Mouse (Mus musculus) liver, embryonic 12.5 days (tissue): ENCODE data around the gene Ndufaf4. TPM values are rescaled to one million over a fixed set of nuclear protein-coding genes. Genes with fewer than 3 reads are reported as not detected.

Source experiments
- ATAC-seq: fragments of 200-750 bp; cut with Nextera tagmentation; 2 replicates; pipeline ENCODE4 v1.8.0; 2017; ENCODE audit warnings: moderate number of reproducible peaks, mild to moderate bottlenecking, moderate library complexity
- H3K27ac ChIP-seq: fragments of 300-500 bp; sonication (generic); 2 replicates; pipeline ENCODE4 v1.5.1; 2016; ENCODE audit warnings: mild to moderate bottlenecking
- H3K27me3 ChIP-seq: fragments of 300-500 bp; sonication (generic); replicated peaks from 2 replicates; pipeline ENCODE4 v1.6.1; 2016; ENCODE audit warnings: mild to moderate bottlenecking, moderate library complexity
- H3K36me3 ChIP-seq: fragments of 300-500 bp; sonication (generic); 2 replicates; pipeline ENCODE4 v1.6.1; 2016; ENCODE audit warnings: mild to moderate bottlenecking, moderate library complexity
- H3K4me1 ChIP-seq: fragments of 300-500 bp; sonication (generic); 2 replicates; pipeline ENCODE4 v1.6.1; 2016
- H3K4me2 ChIP-seq: fragments of 300-500 bp; sonication (generic); 2 replicates; pipeline ENCODE4 v1.6.1; 2016; ENCODE audit warnings: mild to moderate bottlenecking, moderate library complexity
- H3K4me3 ChIP-seq: fragments of 300-500 bp; sonication (generic); 2 replicates; pipeline ENCODE4 v1.5.1; 2016; ENCODE audit warnings: mild to moderate bottlenecking, moderate library complexity
- H3K9ac ChIP-seq: fragments of 300-500 bp; sonication (generic); 2 replicates; pipeline ENCODE4 v1.6.1; 2016; ENCODE audit warnings: mild to moderate bottlenecking, moderate library complexity
- H3K9me3 ChIP-seq: fragments of 300-500 bp; sonication (generic); replicated peaks from 2 replicates; pipeline ENCODE4 v1.6.1; 2016; ENCODE audit warnings: mild to moderate bottlenecking, moderate library complexity
- WGBS: fragments of 180-500 bp; shearing (Covaris S2); methylation state at CpG from one replicate; pipeline ENCODE4 v1.1.7; 2016; ENCODE audit not compliant: insufficient replicate concordance; 5-methylcytosine and 5-hydroxymethylcytosine counted together
- polyA plus RNA-seq: library from polyadenylated mRNA; unstranded; fragments of >200 nt; fragmentation: Nextera tagmentation; extraction: Ambion mirVana; gene quantifications from 2 replicates; pipeline ENCODE4 v1.2.1, GENCODE M21; 2016

Gene Ndufaf4
- polyA plus RNA-seq, 1 experiment from 2014 or later: 59.8 TPM

GRCm38 (mm10) chr4:24915631-24916030, 17.7 kb downstream of the Ndufaf4 start:
- no peaks in the 10 kb centered on the region for H3K9me3 ChIP-seq
- H3K27ac ChIP-seq: no peak overlapping the region
- H3K4me3 ChIP-seq: no peak overlapping the region
- no peak overlapping the region for H3K4me2 ChIP-seq
- no peak for ATAC-seq
- 77% methylated on average over 2 of the region's 2 CpGs for WGBS
- no peaks in the 10 kb centered on the region for H3K36me3 ChIP-seq
- no peaks in the 10 kb centered on the region for H3K4me1 ChIP-seq
- no peaks in the 10 kb centered on the region for H3K27me3 ChIP-seq
- no peak overlapping the region for H3K9ac ChIP-seq

GRCm38 (mm10) chr4:24920006-24920577, 22.2 kb downstream of the Ndufaf4 start:
- no peak overlapping the region for H3K27ac ChIP-seq
- 64% methylated on average over 5 of the region's 5 CpGs for WGBS
- no peak for ATAC-seq
- no peaks in the 10 kb centered on the region for H3K36me3 ChIP-seq
- no peaks in the 10 kb centered on the region for H3K27me3 ChIP-seq
- H3K4me2 ChIP-seq: no peak overlapping the region
- no peaks in the 10 kb centered on the region for H3K9me3 ChIP-seq
- no peaks in the 10 kb centered on the region for H3K4me1 ChIP-seq
- H3K9ac ChIP-seq: no peak overlapping the region
- no peak overlapping the region for H3K4me3 ChIP-seq

- 60% methylated on average over 2 of the region's 2 CpGs for WGBS
- Histone ChIP-seq H3K4me3 (no peak overlapping the region), H3K4me1 (no peaks in the 10 kb centered on the region), H3K27me3 (no peaks in the 10 kb centered on the region), H3K9ac (no peak overlapping the region), H3K36me3 (no peaks in the 10 kb centered on the region), H3K9me3 (no peaks in the 10 kb centered on the region), H3K27ac (no peak overlapping the region), H3K4me2 (no peak overlapping the region)
- no peak for ATAC-seq
These were observed 26.8 kb downstream of the Ndufaf4 start for GRCm38 (mm10) chr4:24924726-24925125.

- Histone ChIP-seq H3K4me2 (no peak overlapping the region), H3K9me3 (no peaks in the 10 kb centered on the region), H3K27ac (no peak overlapping the region), H3K4me3 (no peak overlapping the region), H3K27me3 (no peaks in the 10 kb centered on the region), H3K4me1 (no peaks in the 10 kb centered on the region), H3K9ac (no peak overlapping the region), H3K36me3 (no peaks in the 10 kb centered on the region)
- WGBS: 70% methylated on average over 5 of the region's 5 CpGs
- no peak for ATAC-seq
These were observed 30.4 kb downstream of the Ndufaf4 start for GRCm38 (mm10) chr4:24928260-24928780.

DNA sequence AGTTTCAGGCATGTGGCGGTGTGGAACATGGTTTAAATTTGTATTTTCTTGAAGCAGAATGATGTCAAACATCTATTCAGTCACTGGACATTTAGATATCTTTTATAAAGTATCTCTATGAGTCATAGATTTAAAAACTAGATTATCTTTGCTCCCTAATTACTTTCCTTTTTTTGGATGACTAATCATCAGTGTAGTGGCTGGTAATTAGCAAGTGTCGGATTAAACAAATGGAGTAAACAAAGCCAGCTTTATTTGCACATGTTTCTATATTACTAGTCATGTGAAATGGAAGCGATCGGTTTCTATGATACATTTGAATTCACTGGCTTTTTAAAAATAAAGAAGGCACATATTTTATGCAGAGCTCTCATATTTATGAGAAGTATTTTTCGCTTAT, 31.0 kb downstream of the Ndufaf4 start:
- Histone ChIP-seq H3K27me3 (no peaks in the 10 kb centered on the region), H3K27ac (no peak overlapping the region), H3K9me3 (no peaks in the 10 kb centered on the region), H3K36me3 (no peaks in the 10 kb centered on the region), H3K4me2 (no peak overlapping the region), H3K9ac (no peak overlapping the region), H3K4me3 (no peak overlapping the region), H3K4me1 (no peaks in the 10 kb centered on the region)
- ATAC-seq: no peak
- WGBS: 70% methylated on average over 5 of the region's 5 CpGs

DNA sequence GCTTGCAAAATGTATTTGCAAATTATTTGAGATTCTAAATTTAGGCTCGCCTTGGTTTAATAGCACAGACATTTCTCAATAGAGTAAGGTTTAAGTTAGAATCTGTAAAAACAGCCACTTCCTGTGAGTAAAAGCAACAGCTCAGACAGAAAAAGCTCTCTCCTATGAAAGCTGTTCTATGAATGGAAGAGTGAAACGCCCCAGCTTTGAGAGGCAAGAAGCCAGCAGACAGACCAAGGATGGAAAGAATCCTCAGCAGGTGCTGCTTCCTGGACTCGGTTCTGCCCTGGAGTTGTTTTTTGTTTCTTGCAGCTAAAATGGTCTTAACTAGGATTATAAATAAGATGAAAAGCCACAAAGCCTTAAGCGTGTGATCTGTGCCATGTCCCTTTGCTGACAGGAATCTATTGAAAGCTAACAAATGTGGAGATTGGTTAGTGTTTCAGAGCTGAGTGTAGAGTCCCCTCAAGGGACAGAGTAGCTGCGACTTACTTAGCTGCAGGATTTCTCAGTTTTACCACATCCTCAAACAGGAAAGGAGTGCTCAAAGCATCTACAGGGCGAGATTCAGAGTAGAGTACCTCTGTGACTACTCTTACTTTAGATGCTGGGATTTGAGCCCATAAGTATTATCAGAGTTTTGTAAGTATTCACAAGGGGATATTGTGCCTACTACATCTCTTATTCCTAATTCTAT, 45.0 kb downstream of the Ndufaf4 start:
- Histone ChIP-seq H3K36me3 (no peaks in the 10 kb centered on the region), H3K4me2 (no peak overlapping the region), H3K9me3 (no peaks in the 10 kb centered on the region), H3K27ac (no peak overlapping the region), H3K27me3 (no peaks in the 10 kb centered on the region), H3K9ac (no peak overlapping the region), H3K4me1 (no peaks in the 10 kb centered on the region), H3K4me3 (no peak overlapping the region)
- WGBS: 43% methylated on average over 6 of the region's 6 CpGs
- ATAC-seq: no peak

Other genes with a start within 250 kb of the Ndufaf4 start
- gene Klhl32, start 47.0 kb upstream of the Ndufaf4 start, polyA plus RNA-seq: 0.17 and 0.24 TPM in 2 replicates
- gene Gpr63, start 68.3 kb downstream of the Ndufaf4 start, polyA plus RNA-seq: 0.07 and 0.21 TPM in 2 replicates